Mouse (Mus musculus): ENCODE measurements around the gene Il17c.

DNA sequence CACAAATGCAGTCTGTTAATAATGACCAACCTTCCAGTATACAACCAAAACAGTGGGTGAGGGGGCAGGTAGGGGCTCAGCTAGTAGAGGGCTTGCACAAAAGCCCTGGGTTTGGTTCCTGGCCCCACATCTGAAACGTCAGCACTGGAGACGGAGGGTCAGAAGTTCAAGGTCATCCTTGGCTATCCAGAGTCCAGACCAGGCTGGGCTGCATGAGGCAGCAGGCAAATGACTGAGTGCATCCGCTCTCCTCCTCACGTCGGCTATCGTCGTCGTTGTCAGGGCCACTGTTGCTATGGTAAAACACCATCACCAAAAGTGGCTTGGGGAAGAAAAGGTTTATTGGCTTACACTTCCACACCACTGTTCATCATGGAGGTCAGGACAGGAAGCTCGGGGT lies 7.5 kb upstream of the Il17c start:
- TF ChIP-seq CTCF (IDR thresholded peaks at IDR 0.05; ENCODE audit: control insufficient read depth, insufficient read depth, low read length) (no peak), POLR2A (IDR thresholded peaks at IDR 0.05; ENCODE audit: borderline replicate concordance, control insufficient read depth, low read depth, low read length) (no peak)
